Mouse (Mus musculus): Measurements from ENCODE around the gene Cep170. TPM values are rescaled to one million over a fixed set of nuclear protein-coding genes. Genes with fewer than 3 reads are reported as not detected.

Gene Cep170
- polyA plus RNA-seq, 1 experiment from 2014 or later: 91.0 TPM

DNA sequence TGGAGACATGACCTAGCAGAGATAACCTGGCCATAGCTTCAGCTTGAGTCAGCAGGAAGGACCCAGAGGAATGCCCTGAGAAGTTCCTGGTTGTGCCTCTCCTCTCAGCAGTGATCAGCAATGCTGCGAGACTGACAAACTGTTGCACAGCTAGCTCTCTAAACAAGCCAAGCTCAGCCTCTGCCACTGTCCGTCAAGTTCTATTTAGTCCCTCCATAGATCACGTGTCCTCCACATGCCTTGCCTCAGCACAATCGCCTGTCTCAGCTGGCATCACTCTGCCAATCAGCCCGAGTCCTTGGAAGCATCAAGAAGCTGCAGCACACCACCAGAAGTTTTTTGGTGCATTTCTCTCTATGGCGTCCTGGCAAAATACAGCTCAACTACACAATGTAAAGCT lies 21.0 kb upstream of the Cep170 start:
- 67% methylated on average over 6 of the region's 6 CpGs for WGBS
- Histone ChIP-seq H3K4me3 (replicated peaks) (no peak overlapping the region), H3K27me3 (replicated peaks) (peaks cover 4% of the 10 kb centered on the region; the same call in 1 of the 2 replicates), H3K4me1 (peaks cover 8% of the 10 kb centered on the region), H3K36me3 (peaks cover 6% of the 10 kb centered on the region; the same call in 1 of the 2 replicates), H3K4me2 (no peak overlapping the region), H3K9ac (replicated peaks) (no peak overlapping the region), H3K9me3 (replicated peaks) (no peaks in the 10 kb centered on the region), H3K27ac (replicated peaks) (no peak overlapping the region)
- no peak for ATAC-seq (ENCODE audit: low FRiP score)

DNA sequence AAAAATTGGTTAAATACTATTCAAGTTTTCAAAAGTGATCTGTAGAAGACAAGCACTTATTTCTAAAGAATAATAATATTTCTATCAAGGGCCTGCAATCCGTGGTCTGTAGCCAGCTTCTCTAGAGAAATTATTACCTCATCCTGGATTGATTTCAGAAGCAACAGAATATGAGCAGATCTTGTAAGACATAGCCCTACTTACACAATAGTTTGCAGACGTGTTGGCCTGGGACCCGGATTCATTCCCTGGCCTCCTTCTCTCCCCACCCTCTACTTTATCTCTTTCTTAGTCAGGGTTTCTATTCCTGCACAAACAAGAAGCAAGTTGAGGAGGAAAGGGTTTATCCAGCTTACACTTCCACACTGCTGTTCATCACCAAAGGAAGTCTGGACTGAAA lies 20.1 kb upstream of the Cep170 start:
- 88% methylated on average over 3 of the region's 3 CpGs for WGBS
- ATAC-seq (ENCODE audit: low FRiP score): no peak

DNA sequence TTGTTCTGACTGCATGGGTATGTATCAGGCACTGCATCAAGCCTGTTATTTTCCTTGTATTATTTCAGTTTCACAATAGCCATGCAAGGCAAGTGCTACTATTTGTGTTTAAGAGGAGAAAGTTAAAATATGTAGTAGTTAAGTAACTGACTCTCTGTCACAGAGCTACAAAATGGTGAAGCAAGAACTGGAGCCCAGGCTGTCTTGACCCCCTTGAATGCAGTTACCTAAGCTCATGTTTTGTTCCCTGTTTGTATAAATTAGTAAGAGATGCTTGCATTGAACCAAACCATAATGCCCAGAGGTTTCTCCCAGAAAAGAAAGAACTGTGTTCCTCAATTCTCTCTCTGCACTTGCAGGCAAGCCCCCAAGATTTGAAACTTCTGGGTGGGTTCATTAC lies 19.4 kb upstream of the Cep170 start:
- Histone ChIP-seq H3K9me3 (replicated peaks) (no peaks in the 10 kb centered on the region), H3K27me3 (replicated peaks) (peaks cover 4% of the 10 kb centered on the region; the same call in 1 of the 2 replicates), H3K27ac (replicated peaks) (no peak overlapping the region), H3K4me3 (replicated peaks) (no peak overlapping the region), H3K4me2 (no peak overlapping the region), H3K36me3 (peaks cover 6% of the 10 kb centered on the region), H3K9ac (replicated peaks) (no peak overlapping the region), H3K4me1 (peaks cover 8% of the 10 kb centered on the region)
- ATAC-seq (ENCODE audit: low FRiP score): no peak

More for the DNA sequence above, 20.1 kb upstream of the Cep170 start:
- no peak overlapping the region for H3K4me3 ChIP-seq (replicated peaks)
- H3K9me3 ChIP-seq (replicated peaks): no peaks in the 10 kb centered on the region
- H3K27me3 ChIP-seq (replicated peaks): peaks cover 4% of the 10 kb centered on the region; the same call in 1 of the 2 replicates
- no peak overlapping the region for H3K9ac ChIP-seq (replicated peaks)
- H3K4me2 ChIP-seq: no peak overlapping the region
- H3K36me3 ChIP-seq: peaks cover 6% of the 10 kb centered on the region
- peaks cover 8% of the 10 kb centered on the region for H3K4me1 ChIP-seq
- no peak overlapping the region for H3K27ac ChIP-seq (replicated peaks)

DNA sequence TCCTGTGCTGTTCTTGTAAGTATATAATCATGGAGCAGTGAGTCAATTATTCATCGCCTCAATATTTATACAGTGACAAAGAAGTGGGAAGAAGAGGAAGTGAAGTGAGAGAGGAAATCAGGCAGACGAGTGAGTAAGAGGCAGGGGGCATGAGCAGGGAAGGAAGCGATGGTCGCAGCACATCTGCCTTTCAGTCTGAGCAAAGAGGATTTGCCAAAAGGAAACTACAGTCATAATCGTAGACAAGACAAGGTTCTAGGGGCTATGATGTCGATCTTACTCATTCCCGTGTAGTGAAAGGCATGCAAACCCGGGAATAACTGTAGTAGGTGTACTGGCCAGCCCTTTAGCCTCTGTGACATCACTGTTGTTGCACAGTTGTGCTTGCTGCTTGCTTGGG lies 18.7 kb upstream of the Cep170 start:
- Histone ChIP-seq H3K27me3 (replicated peaks) (peaks cover 4% of the 10 kb centered on the region; the same call in 1 of the 2 replicates), H3K4me2 (no peak overlapping the region), H3K4me1 (peaks cover 8% of the 10 kb centered on the region), H3K9ac (replicated peaks) (no peak overlapping the region), H3K9me3 (replicated peaks) (no peaks in the 10 kb centered on the region), H3K27ac (replicated peaks) (no peak overlapping the region), H3K36me3 (peaks cover 6% of the 10 kb centered on the region), H3K4me3 (replicated peaks) (no peak overlapping the region)
- WGBS: 84% methylated on average over 8 of the region's 8 CpGs
- ATAC-seq (ENCODE audit: low FRiP score): no peak

DNA sequence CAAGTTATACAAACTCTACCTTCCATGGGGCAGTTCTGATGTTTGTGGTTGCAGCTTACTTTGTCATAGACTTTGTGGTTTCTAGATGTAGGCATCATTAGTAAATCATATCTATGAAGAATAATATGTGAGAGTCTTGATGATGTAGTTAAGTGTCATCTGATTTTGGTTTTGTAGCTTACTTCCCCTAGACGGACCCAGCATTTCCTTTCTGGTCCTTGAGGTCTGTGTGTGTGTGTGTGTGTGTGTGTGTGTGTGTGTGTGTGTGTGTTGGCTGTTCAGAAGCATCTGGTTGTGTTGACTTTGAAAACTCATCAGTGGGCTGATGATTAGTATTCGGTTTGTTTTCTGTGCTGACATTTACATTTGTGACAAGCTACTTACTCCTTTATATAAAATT lies 18.2 kb upstream of the Cep170 start:
- WGBS: 96% methylated on average over 2 of the region's 2 CpGs
- Histone ChIP-seq H3K4me2 (no peak overlapping the region), H3K27ac (replicated peaks) (no peak overlapping the region), H3K27me3 (replicated peaks) (peaks cover 4% of the 10 kb centered on the region; the same call in 1 of the 2 replicates), H3K4me3 (replicated peaks) (no peak overlapping the region), H3K36me3 (peaks cover 6% of the 10 kb centered on the region), H3K9ac (replicated peaks) (no peak overlapping the region), H3K9me3 (replicated peaks) (no peaks in the 10 kb centered on the region), H3K4me1 (peaks cover 8% of the 10 kb centered on the region)
- ATAC-seq (ENCODE audit: low FRiP score): no peak

DNA sequence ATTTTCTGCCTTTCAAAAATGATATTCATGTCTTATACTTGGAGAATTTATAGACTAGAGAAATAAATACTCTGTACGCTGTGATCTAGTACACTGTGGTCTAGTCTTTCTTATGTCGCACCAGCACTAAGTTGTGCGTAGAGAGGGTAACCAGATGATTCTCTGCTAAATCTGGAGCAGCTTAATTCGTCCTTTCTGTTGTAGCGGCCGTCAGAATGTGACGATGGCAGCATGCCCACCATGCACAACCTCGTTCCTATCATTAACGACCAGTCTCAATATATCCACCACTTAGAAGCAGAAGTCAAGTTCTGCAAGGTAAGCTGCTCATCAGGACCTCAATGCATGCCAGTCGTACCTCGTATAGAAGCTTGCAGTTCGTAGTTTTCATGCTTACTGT lies 14.8 kb upstream of the Cep170 start:
- WGBS: 94% methylated on average over 12 of the region's 12 CpGs

DNA sequence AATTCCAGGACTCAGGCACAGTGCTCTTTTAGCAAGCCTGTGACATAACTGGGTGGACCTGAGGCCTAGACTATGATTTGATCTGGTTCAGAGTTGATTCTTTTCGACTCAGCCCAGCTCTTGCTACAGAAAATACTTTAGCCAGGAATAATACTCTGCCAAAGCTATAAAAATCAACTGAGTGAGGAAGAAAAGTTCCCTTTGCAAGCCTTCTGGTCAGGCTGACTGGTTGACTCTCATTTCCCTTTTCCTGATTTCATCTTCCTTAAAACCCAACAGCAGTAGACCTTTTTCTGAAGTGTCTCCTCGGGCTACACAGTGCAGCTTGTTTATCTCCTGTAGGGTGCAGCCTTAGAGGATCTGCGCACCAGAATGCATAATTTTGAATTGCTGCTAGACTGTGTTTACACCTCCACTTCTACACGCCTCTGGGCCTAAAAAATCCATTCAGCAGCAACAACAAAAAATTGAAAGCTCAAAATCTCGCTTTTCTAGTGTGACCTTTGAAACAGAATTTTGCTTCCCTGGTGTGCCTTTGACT lies 14.1 kb upstream of the Cep170 start:
- no peak overlapping the region for H3K9ac ChIP-seq (replicated peaks)
- no peak for ATAC-seq (ENCODE audit: low FRiP score)
- H3K27ac ChIP-seq (replicated peaks): no peak overlapping the region
- peaks cover 6% of the 10 kb centered on the region for H3K36me3 ChIP-seq
- no peaks in the 10 kb centered on the region for H3K4me1 ChIP-seq
- no peak overlapping the region for H3K4me2 ChIP-seq
- no peak overlapping the region for H3K4me3 ChIP-seq (replicated peaks)
- 80% methylated on average over 5 of the region's 5 CpGs for whole genome bisulfite sequencing
- no peaks in the 10 kb centered on the region for H3K27me3 ChIP-seq (replicated peaks)
- H3K9me3 ChIP-seq (replicated peaks): no peaks in the 10 kb centered on the region

More for the DNA sequence above, 14.8 kb upstream of the Cep170 start:
- peaks cover 6% of the 10 kb centered on the region for H3K36me3 ChIP-seq
- H3K9me3 ChIP-seq (replicated peaks): no peaks in the 10 kb centered on the region
- no peaks in the 10 kb centered on the region for H3K4me1 ChIP-seq
- no peaks in the 10 kb centered on the region for H3K27me3 ChIP-seq (replicated peaks)
- H3K4me3 ChIP-seq (replicated peaks): no peak overlapping the region
- ATAC-seq (ENCODE audit: low FRiP score): no peak
- H3K9ac ChIP-seq (replicated peaks): no peak overlapping the region
- H3K27ac ChIP-seq (replicated peaks): no peak overlapping the region
- H3K4me2 ChIP-seq: no peak overlapping the region

DNA sequence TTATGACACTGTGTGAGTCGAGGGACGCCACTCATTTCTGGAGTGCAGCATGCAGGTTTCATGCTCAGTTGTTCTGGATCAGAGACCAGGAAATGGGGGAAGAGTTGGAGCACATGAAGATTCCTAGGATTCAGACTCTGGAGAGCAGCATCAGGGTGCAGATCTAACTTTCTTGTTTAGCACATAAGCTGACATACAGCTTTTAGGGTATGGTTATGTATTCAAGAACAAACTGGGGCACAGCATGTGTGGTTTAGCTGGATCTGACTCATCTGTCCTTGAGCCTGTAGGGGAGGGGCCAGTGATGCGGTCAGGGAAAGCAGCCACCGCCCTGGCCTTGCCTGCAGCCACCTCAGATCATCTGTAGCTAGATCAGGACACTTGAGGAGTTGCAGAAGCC lies 13.5 kb upstream of the Cep170 start:
- H3K4me1 ChIP-seq: no peaks in the 10 kb centered on the region
- H3K4me2 ChIP-seq: no peak overlapping the region
- no peak for ATAC-seq (ENCODE audit: low FRiP score)
- no peaks in the 10 kb centered on the region for H3K27me3 ChIP-seq (replicated peaks)
- H3K36me3 ChIP-seq: peaks cover 6% of the 10 kb centered on the region
- H3K9me3 ChIP-seq (replicated peaks): no peaks in the 10 kb centered on the region
- no peak overlapping the region for H3K27ac ChIP-seq (replicated peaks)
- 82% methylated on average over 4 of the region's 4 CpGs for WGBS
- H3K4me3 ChIP-seq (replicated peaks): no peak overlapping the region
- no peak overlapping the region for H3K9ac ChIP-seq (replicated peaks)

DNA sequence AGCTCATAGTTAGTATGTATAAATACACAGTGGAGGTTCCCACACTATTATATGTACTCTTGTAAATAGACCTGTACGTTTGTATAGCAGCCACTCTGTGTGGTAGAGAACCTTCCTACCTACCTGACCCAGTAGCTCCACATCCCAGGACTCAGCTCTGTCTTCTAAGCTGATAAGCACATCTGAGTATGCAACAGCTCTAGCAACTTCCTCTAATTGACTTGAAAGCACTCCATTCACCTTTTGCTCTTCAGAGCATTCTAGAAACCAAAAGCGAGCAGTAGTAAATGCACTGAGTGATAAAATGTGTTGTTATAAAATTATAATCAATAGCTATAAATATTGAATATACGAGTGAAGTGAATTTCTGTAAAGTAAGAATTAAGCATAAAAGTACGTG lies 13.1 kb upstream of the Cep170 start:
- Histone ChIP-seq H3K36me3 (peaks cover 6% of the 10 kb centered on the region), H3K4me3 (replicated peaks) (no peak overlapping the region), H3K4me1 (no peaks in the 10 kb centered on the region), H3K4me2 (no peak overlapping the region), H3K9ac (replicated peaks) (no peak overlapping the region), H3K27ac (replicated peaks) (no peak overlapping the region), H3K9me3 (replicated peaks) (no peaks in the 10 kb centered on the region), H3K27me3 (replicated peaks) (no peaks in the 10 kb centered on the region)
- 90% methylated on average over 4 of the region's 4 CpGs for WGBS
- ATAC-seq (ENCODE audit: low FRiP score): no peak

DNA sequence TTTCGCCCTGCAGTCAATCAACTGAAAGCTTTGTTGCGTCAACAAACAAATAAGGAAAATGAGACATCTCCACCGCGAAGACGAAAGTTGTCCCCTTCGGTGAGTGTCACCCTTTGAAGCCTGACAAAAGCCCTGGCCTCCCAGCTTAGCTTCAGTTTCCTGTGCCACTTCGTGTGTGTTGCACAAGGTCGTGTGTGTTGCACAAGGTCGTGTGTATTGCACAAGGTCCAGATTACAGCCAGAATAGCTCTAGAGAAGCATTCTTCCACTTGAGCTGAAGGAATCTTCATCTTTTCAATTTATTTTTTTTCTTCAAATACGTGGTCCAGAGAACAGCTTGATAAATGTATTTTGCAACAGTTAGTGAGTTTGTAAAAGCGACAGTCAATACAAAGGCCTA lies 12.3 kb upstream of the Cep170 start:
- Histone ChIP-seq H3K9ac (replicated peaks) (no peak overlapping the region), H3K36me3 (peaks cover under 1% of the 10 kb centered on the region), H3K27ac (replicated peaks) (no peak overlapping the region), H3K4me3 (replicated peaks) (no peak overlapping the region), H3K9me3 (replicated peaks) (no peaks in the 10 kb centered on the region), H3K4me2 (no peak overlapping the region), H3K27me3 (replicated peaks) (no peaks in the 10 kb centered on the region), H3K4me1 (no peaks in the 10 kb centered on the region)
- no peak for ATAC-seq (ENCODE audit: low FRiP score)
- 86% methylated on average over 11 of the region's 11 CpGs for WGBS

DNA sequence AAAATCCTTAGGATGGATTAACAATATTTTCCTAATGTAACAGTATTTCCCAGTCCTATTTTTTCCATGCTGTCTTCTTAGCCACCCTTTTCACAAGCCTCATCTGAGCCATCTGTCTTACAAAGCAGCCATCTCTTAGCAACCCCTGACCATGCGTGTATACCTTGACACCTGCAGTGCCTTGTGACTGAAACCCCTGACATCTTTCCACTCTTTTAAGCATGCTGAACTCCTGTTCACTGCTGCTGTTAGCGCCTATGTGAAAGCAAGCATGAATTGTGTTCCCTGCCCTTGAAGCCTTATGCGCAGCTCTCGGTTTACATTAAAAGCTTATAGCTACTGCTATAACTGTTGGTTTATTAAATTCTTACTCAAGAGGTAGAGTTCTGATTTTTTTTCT lies 11.2 kb upstream of the Cep170 start:
- no peaks in the 10 kb centered on the region for H3K27me3 ChIP-seq (replicated peaks)
- WGBS: 79% methylated on average over 4 of the region's 4 CpGs
- H3K27ac ChIP-seq (replicated peaks): no peak overlapping the region

DNA sequence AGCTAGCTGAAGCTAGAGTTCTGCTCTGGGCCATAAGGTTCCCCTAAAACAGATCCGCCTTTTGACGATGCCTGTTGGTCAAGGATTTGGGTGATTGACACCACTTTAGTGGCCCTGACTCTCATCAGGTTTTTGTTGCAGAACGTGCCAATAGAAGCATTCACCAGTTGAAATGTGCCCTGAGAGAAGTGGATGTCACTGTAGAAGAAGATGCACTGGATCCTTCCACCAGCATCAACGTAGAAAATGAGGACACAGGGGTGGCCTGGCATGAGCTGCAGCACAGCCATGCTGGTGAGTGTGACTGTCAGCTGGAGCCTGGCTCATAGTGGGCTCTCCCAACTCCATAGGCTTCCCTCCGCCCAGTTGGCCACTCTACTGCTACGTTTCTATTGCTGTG lies 10.7 kb upstream of the Cep170 start:
- H3K9me3 ChIP-seq (replicated peaks): no peaks in the 10 kb centered on the region
- 68% methylated on average over 6 of the region's 6 CpGs for WGBS

More for the DNA sequence above, 11.2 kb upstream of the Cep170 start:
- H3K9me3 ChIP-seq (replicated peaks): no peaks in the 10 kb centered on the region
- H3K4me1 ChIP-seq: no peaks in the 10 kb centered on the region
- ATAC-seq (ENCODE audit: low FRiP score): no peak
- no peak overlapping the region for H3K4me3 ChIP-seq (replicated peaks)
- H3K4me2 ChIP-seq: no peak overlapping the region
- H3K36me3 ChIP-seq: no peaks in the 10 kb centered on the region; the same call in 1 of the 2 replicates
- H3K9ac ChIP-seq (replicated peaks): no peak overlapping the region

More for the DNA sequence above, 10.7 kb upstream of the Cep170 start:
- no peak overlapping the region for H3K9ac ChIP-seq (replicated peaks)
- no peaks in the 10 kb centered on the region for H3K4me1 ChIP-seq
- H3K36me3 ChIP-seq: no peaks in the 10 kb centered on the region; the same call in 1 of the 2 replicates
- ATAC-seq (ENCODE audit: low FRiP score): no peak
- H3K27me3 ChIP-seq (replicated peaks): no peaks in the 10 kb centered on the region
- H3K4me3 ChIP-seq (replicated peaks): no peak overlapping the region
- H3K4me2 ChIP-seq: no peak overlapping the region
- no peak overlapping the region for H3K27ac ChIP-seq (replicated peaks)
